Mouse (Mus musculus) brain, embryonic 14.5 days (tissue): ENCODE measurements at regions not wholly inside any gene's neighbourhood (a gene's known extent, or its start where the extent isn't known, plus 50 kb on each side); places are given as distances from the start of the nearest gene placed in this dataset.

ENCODE experiments used
- CTCF ChIP-seq: fragments of 200-500 bp; IDR thresholded peaks from 2 replicates; pipeline ENCODE4 v1.5.1; 2012; ENCODE audit warnings: inconsistent platforms, mild to moderate bottlenecking, moderate library complexity, borderline replicate concordance; ENCODE audit not compliant: insufficient read depth, insufficient read length; ENCODE audit errors: extremely low read depth
- POLR2A ChIP-seq: fragments of 200-500 bp; IDR thresholded peaks from 2 replicates; pipeline ENCODE4 v1.6.1; 2012; ENCODE audit warnings: mild to moderate bottlenecking, inconsistent platforms, borderline replicate concordance; ENCODE audit not compliant: poor library complexity, insufficient read depth, insufficient read length, severe bottlenecking; ENCODE audit errors: extremely low read depth

GRCm38 (mm10) chr2:159134042-159134441 lies 339.4 kb downstream of the Dhx35 start:
- TF ChIP-seq POLR2A (no peak), CTCF (no peak)
